Mouse (Mus musculus) gastrocnemius, adult 18-20 months (tissue): ENCODE measurements at regions not wholly inside any gene's neighbourhood (a gene's known extent, or its start where the extent isn't known, plus 50 kb on each side); places are given as distances from the start of the nearest gene placed in this dataset.

Experiments
- DNase-seq: peaks from one replicate; pipeline ENCODE4 v3.0.0; 2021; ENCODE audit warnings: low spot score

DNA sequence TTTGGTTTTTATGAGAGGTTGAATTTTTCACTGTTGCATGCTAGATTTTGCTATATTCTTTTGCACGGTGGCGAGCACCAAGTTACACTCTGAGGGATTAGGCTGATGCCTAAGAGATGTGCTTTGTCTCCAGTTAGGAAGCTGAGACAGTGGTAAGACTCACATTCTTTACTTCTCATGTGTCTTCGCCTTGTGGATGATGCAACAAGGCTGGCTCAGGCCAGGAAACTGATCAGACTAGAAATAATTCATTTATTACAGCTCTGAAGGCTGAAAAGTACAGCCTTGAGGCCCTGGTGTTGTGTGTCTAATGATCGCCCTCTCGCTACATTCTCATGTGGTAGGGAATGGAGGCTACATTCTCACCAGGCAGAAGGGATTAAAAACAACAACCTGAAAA, 441.6 kb upstream of the Cd180 start:
- DNase-seq: no peak

DNA sequence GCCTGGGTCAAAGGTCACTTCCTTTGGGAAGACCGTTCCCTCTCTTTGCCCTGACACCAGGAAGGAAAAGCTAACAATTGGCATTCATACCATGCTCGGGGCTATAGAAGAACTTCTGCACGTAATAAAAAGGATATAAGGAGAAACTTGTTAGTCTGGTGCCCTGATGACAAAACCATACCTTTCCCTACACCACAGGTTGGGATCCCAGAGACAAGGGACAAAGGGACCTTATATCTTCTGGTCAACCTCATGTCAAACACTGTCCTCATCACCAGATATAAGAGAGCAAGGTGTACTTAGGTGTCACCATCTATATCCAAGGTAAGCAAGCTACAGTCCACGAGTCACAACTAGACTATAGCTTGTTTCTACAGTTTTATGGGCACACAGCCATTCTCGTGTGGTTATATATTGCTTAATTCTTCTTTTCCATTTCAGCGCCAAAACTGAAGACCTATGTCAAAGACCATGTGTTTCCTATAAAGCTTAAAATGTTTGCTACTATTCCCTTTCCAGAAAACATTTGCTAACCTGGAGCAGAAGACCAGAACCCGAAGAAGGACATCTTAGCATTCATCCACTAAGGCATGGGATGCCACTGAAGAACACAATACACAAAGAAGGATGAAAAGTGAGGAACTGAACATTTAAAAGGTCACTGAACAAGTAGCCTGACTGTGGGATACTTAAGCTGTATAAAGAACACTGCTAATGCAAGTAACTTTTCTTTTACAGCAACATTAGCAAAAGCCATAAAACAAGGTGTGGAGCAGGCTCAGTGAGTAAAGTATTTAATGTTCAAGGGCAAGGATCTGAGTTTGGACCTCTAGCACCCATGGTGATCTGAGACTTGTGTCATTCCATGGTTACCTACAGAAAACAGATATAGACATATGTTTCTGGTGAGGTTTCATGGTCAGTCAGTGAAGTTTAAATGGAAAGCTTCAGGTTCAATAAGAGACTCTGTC, 437.7 kb upstream of the Cd180 start:
- DNase-seq: no peak

GRCm38 (mm10) chr13:102258207-102258606, 435.2 kb upstream of the Cd180 start:
- DNase-seq: no peak

GRCm38 (mm10) chr13:102273818-102274217, 419.5 kb upstream of the Cd180 start:
- no peak for DNase-seq

DNA sequence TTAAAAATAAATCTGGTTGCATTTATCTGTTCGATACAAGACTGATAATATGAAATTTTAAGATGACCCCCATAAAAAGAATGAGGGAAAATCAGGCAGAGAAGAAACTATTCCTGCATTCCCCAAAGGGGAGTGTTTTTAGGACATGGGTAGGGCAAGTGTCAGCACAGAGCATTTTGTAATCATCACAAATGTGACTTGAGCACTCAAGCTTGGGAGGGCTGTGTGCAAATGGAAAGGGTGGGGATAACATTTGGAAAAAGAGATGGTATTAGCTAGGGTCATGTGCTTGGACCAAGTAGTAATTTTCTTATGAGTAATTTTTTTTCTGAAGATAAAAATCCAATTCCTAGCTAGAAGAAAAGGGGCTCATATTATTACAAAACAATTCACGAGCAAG, 418.1 kb upstream of the Cd180 start:
- DNase-seq: peak; percentile 51

DNA sequence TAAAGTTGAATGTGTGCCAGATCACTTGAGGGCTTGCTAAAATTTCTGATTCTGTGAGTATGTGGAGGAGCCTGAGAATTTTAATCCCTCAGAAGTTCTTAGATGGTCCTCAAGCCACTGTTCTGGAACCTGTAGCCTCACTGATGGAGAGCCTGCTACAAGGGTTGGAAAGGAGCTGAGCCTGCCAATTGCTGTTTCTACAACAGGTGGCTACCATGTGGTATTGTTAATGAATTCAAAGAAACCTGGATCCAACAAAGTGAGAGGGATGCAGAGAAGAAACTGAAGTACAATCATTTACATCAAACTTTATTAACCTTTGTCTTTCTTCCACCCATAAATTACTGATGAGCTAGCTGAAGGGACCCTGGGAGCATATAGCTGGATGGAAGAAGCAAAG, 416.5 kb upstream of the Cd180 start:
- DNase-seq: no peak

DNA sequence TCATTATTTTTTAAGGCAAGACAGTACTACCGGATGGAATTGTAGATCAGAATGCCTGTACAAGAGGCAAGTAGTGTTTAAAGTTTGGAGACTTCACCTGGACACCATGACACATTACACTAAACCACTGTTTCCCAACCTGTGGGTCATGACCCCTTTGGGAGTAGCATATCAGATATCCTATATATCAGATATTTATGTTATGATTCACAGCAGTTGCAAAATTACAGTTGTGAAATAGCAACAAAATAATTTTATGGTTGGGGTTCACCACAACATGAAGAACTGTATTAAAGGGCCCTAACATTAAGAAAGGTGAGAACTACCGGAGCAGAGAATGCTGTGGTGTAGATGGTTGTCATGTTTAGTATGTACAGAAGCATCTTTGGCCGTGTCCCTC, 413.2 kb upstream of the Cd180 start:
- no peak for DNase-seq

GRCm38 (mm10) chr13:102294451-102294850, 398.9 kb upstream of the Cd180 start:
- no peak for DNase-seq

GRCm38 (mm10) chr13:102295079-102295478, 398.3 kb upstream of the Cd180 start:
- no peak for DNase-seq

DNA sequence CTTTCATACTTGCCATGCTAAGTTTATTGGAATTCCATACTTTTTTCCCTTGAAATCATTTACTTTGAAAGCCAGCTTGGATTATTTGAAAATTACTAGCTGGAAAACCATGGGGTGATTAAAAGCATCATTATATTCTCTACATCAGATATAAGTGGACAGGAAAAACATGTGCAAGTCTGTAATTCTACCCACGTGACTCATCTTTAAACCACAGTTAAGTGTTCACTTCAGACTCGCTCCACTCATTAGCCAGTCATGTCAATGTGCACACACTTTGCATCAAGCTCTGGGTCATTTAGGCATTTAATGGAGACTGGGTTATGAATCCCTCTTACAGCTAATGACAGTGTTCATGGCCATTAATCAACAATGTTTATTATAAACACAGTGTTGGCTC, 385.4 kb upstream of the Cd180 start:
- no peak for DNase-seq

- DNase-seq: no peak
Measured at GRCm38 (mm10) chr13:102312096-102312495, 381.3 kb upstream of the Cd180 start.

DNA sequence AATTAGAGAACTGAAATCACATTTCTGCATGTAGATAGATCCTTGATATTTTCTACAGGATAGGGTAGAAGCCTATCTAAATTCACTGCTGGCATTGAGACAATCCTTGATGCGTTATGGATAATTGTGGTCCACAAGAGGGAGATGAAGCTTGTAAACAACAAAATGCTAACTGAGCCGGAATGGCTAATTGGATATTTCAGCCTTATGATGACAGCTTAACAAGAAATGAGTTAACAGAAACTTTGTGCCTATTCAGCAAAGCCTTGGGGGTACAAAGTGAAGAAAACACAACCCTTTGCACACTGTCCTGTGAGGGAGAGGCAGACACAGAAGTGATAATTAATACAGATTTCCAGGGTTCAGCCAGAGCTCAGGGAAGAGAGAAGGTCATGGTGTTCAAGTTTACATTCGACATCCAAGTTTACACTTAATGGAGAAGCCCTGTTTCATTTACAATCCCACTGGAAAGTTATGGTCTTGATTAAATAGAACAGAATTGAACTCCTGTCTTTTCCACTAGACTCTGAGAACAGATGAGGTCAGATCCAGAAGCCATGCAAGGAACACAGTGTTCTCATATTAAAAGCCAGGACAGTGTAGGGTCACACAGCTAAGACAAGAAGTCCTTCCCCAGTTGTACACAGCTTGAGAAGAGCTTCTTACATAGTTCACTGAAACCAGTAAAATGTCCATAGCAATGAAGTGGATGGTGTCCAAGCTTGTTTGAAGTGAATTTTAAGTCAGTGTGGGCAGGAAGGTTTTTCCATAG, 377.3 kb upstream of the Cd180 start:
- DNase-seq: no peak

GRCm38 (mm10) chr13:102318891-102319404, 374.4 kb upstream of the Cd180 start:
- DNase-seq: no peak

DNA sequence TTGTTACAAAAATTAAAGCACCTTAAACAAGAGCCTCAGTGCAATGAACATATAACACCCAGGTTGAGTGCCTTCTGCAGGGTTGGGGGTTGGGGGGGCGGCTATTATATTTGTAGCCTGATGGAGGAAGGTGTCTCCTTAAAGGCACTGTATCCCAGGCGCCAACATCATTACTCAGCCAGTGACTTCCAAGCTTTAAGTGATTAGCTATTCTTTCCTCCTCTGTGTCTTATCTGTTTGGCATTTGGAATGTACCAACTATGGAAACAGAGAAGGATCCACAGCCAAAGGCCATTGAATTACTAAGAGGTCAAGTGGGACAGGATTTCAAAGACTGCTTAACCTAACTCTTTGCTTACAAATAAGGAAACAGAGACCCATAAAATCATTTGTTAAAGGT, 373.9 kb upstream of the Cd180 start:
- no peak for DNase-seq

DNA sequence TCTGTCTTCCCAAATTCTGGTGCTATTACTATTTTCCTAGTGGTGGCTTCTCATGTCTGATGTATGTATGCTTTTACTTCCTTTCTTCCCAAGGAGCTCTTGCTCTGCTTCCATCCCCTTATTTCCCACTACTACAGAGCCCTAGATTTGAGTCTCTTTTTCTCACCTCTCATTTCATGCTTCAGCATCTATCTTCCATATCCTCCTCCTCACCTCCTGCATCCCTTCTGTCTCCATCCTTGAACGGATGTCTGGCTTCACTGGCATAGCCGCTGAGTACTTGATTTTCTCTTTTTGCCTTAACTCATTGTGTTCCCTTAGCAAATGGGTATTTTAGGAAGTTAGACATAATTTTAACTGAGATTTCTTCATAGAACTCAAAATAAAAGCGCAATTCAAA, 369.5 kb upstream of the Cd180 start:
- no peak for DNase-seq

DNA sequence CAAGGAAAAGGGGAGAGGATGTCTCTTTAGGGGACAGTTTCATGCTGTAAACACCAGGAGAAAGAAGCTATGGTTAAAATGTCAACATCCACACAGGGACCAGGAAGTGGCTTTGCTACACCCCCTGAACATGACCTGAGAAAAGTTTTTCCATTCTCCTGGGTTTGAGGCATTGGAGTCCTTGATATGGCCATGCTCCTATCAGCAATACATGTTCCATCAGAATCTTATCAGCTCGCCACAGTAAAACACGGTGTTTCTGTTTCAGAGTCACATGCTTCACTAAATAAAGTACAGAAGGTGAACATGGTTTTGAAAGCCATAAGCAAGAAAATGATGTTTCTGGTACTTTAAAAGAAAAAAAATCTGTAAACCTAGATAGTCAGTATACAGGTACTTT, 367.4 kb upstream of the Cd180 start:
- DNase-seq: no peak

GRCm38 (mm10) chr13:102326544-102326943, 366.8 kb upstream of the Cd180 start:
- DNase-seq: no peak

- no peak for DNase-seq
Measured at GRCm38 (mm10) chr13:102333667-102334066, 359.7 kb upstream of the Cd180 start.

DNA sequence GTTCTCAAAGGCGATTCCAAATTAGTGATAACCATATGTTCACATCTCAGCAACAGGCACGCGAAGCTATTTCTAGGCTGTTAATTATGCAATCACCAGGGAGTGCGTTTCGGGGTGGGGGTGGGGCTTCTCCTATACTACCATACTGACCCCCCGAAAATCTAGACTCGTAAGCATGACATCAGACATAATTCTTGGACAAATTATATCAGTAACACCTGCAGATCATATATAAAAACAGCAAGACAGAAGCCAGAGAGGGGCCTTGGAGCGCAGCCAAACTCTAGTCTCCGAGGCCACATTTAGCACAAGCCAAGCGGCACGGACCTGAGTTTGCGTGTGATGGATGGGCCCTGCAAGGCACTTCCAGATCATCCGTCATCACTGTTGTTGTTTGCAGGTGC, 359.2 kb upstream of the Cd180 start:
- peak; percentile 32 for DNase-seq

DNA sequence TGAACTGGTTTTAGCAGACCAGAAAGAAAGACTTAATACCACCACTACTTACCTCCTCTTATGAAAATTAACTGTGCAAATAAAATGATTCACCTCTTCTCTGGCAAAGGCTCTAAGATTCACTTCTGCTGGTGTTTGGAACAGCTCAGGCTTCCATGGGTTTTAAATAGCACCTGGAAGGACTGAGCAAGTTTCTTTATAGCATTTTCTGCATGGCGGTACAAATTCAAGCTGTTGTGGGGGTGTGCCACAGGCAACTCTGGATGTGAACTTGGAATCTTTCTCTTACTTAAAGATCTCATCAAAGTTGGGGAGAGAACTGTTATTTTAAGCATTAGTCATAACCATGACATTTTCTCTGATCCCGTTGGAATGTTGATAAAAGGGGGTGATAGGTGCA, 350.1 kb upstream of the Cd180 start:
- no peak for DNase-seq

- no peak for DNase-seq
Measured at GRCm38 (mm10) chr13:102344606-102345269, 348.6 kb upstream of the Cd180 start.

GRCm38 (mm10) chr13:102349493-102349892, 343.9 kb upstream of the Cd180 start:
- DNase-seq: no peak
